Mouse (Mus musculus): ENCODE results near the gene Gm20388.

DNA sequence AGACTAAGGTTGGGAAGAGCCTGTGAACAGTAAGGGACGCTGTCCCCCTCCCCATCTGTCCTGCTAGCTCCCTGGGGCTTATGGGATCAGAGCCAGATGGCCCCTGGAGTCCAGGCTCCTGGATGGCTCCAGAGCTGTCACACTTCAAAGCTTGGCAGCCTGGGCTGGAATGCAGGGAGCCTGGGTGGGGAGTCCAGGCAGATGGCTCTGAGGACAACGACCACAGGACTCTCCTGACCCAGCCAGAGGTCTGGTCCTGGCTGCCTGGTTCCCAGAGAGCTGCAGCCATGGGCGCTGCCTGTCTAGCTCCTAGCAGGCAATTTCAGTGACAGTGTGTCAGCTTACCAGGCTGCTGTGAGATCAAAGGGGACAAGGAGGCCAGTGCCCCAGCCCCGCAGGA is 984.4 kb downstream of the Gm20388 start:
- TF ChIP-seq EP300 (IDR thresholded peaks at IDR 0.05; ENCODE audit: low read depth) = no peak
- TF ChIP-seq CTCF (IDR thresholded peaks at IDR 0.05; ENCODE audit: low read depth) = no peak

Measured in liver, embryonic 14.5 days (tissue).